Mouse (Mus musculus): ENCODE data around the gene Matn4.

The Matn4 gene

GRCm38 (mm10) chr2:164414581-164414980, 9.6 kb upstream of the Matn4 start:
- DNase-seq (ENCODE audit: low spot score) = no peak

GRCm38 (mm10) chr2:164414167-164414566, 9.2 kb upstream of the Matn4 start:
- no peak for DNase-seq (ENCODE audit: low spot score)

- DNase-seq (ENCODE audit: low spot score) = peak; percentile 44
These were observed 2.7 kb upstream of the Matn4 start for GRCm38 (mm10) chr2:164407708-164408107.

GRCm38 (mm10) chr2:164405519-164405918, 559 bp upstream of the Matn4 start:
- DNase-seq (ENCODE audit: low spot score) = no peak

GRCm38 (mm10) chr2:164404082-164404990, 624 bp downstream of the Matn4 start:
- no peak for DNase-seq (ENCODE audit: low spot score)

GRCm38 (mm10) chr2:164403396-164404081, 1.4 kb downstream of the Matn4 start:
- no peak for DNase-seq (ENCODE audit: low spot score)

GRCm38 (mm10) chr2:164402906-164403305, 2.1 kb downstream of the Matn4 start, which contains the start of gene Rbpjl:
Gene Rbpjl, plus strand, starts transcription at chr2:164403141.
- DNase-seq (ENCODE audit: low spot score) = peak; percentile 29

- no peak for DNase-seq (ENCODE audit: low spot score)
These were observed 8.0 kb downstream of the Matn4 start for GRCm38 (mm10) chr2:164396911-164397310.

- no peak for DNase-seq (ENCODE audit: low spot score)
These were observed 8.9 kb downstream of the Matn4 start for GRCm38 (mm10) chr2:164396076-164396475.

- no peak for DNase-seq (ENCODE audit: low spot score)
These were observed 11.8 kb downstream of the Matn4 start for GRCm38 (mm10) chr2:164393126-164393525.

- peak; percentile 78 for DNase-seq (ENCODE audit: low spot score)
These were observed 15.5 kb downstream of the Matn4 start for GRCm38 (mm10) chr2:164389499-164389898.

GRCm38 (mm10) chr2:164389020-164389419, 15.9 kb downstream of the Matn4 start, which contains the start of gene Slpi:
Gene Slpi, minus strand, starts transcription at chr2:164389095.
- peak; percentile 35 for DNase-seq (ENCODE audit: low spot score)

- peak; percentile 23 for DNase-seq (ENCODE audit: low spot score)
These were observed 18.0 kb downstream of the Matn4 start for GRCm38 (mm10) chr2:164386953-164387352.

- DNase-seq (ENCODE audit: low spot score) = peak; percentile 47
These were observed 18.8 kb downstream of the Matn4 start for GRCm38 (mm10) chr2:164385927-164386763.

GRCm38 (mm10) chr2:164383656-164384399, 21.1 kb downstream of the Matn4 start:
- no peak for DNase-seq (ENCODE audit: low spot score)

GRCm38 (mm10) chr2:164382971-164383370, 22.0 kb downstream of the Matn4 start:
- no peak for DNase-seq (ENCODE audit: low spot score)

GRCm38 (mm10) chr2:164381726-164382125, 23.2 kb downstream of the Matn4 start:
- DNase-seq (ENCODE audit: low spot score) = no peak

- DNase-seq (ENCODE audit: low spot score) = no peak
These were observed 27.2 kb downstream of the Matn4 start for GRCm38 (mm10) chr2:164377478-164378426.

GRCm38 (mm10) chr2:164373187-164373586, 31.8 kb downstream of the Matn4 start:
- no peak for DNase-seq (ENCODE audit: low spot score)

- DNase-seq (ENCODE audit: low spot score) = no peak
These were observed 32.4 kb downstream of the Matn4 start for GRCm38 (mm10) chr2:164372408-164373053.

Measured in left cerebral cortex, adult 11 months (tissue).